Mouse (Mus musculus): ENCODE measurements around the gene Ints3.

The Ints3 gene

GRCm38 (mm10) chr3:90433381-90434020 is at the start of gene Ints3:
Gene Ints3, minus strand, starts transcription at chr3:90433622.
- DNase-seq: peak; percentile 100

- peak; percentile 94 to 97 for DNase-seq
Measured at GRCm38 (mm10) chr3:90475831-90476611, 42.6 kb upstream of the Ints3 start, which contains the start of gene Ilf2. Gene Ilf2, plus strand, starts transcription at chr3:90476126.

GRCm38 (mm10) chr3:90475151-90475830 is 41.9 kb upstream of the Ints3 start:
- peak; percentile 18 to 36 for DNase-seq

DNA sequence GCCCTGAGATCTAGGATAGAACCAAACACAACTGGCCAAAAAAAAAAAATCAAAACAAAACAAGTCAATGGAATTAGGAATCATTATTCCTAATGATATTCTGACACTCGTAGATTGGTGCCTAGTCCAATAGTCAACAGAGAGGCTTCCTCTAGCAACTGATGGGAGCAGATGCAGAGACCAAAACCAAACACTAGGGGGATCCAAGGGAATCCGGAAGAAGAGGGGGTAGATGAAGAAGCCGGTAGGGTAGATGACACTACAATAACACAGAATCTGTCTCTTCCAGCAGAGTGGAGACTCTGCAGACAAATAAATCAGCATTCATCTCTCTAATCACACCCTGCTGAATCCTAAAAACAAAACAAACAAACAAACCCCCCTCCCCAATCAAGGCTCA is 38.8 kb upstream of the Ints3 start:
- no peak for DNase-seq

DNA sequence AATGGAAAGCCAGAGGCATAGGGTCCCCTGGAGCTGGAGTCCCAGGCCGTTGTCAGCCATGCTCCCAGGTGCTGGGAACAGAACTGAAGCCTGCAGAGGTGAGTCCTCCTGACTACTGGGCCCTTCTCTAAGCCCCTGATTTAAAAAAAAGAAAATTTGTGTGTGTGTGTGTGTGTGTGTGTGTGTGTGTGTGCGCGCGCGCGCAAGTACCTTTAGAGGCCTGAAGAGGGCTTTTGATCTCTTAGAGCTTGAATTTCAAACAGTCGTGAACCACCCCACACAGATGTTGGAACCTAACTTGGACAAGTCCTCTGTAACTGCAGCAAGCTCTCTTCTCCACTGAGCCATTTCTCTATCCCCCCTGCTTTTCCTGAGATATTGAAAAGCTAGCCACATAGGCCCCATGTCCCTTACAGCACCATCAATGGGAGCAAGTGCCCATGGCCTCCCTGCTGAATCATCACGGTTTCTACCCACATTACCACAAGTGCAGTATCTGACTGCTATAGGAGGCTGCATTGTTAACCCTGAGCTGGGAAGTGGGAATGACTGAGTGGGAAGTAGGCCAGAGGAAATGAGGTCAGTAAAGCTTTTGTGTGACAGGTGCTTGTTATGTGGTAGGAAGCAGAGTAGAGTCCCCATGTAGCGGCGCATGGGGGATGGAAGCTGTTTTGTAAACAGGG is 34.3 kb upstream of the Ints3 start:
- DNase-seq: no peak

DNA sequence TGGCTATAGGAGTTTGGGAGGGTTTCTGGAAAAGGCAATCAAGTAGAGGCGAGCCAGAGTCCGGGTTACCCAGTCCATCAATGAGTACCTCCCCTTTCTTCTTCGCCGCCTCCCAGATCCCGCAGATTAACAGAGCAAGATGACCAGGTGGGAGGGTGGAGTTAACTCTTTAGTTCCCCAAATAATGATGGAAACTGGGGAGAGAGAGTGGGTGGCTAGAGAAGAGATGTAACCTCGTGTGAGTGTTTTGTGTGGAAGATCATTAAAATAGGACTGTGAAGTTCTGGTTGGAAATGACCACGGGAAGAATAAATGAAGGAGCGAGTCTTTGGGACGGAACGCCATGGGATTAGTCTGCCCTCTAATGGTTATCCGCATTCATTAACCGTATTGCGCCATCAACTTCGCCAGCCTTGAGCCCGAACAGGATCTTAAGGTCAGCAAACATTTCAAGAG is 32.9 kb upstream of the Ints3 start:
- peak; percentile 54 to 69 for DNase-seq

- DNase-seq: peak in 1 of 2 experiments; percentile 19
Measured at GRCm38 (mm10) chr3:90465686-90466310, 32.4 kb upstream of the Ints3 start, which contains the start of gene Npr1. Gene Npr1, minus strand, starts transcription at chr3:90465866.

DNA sequence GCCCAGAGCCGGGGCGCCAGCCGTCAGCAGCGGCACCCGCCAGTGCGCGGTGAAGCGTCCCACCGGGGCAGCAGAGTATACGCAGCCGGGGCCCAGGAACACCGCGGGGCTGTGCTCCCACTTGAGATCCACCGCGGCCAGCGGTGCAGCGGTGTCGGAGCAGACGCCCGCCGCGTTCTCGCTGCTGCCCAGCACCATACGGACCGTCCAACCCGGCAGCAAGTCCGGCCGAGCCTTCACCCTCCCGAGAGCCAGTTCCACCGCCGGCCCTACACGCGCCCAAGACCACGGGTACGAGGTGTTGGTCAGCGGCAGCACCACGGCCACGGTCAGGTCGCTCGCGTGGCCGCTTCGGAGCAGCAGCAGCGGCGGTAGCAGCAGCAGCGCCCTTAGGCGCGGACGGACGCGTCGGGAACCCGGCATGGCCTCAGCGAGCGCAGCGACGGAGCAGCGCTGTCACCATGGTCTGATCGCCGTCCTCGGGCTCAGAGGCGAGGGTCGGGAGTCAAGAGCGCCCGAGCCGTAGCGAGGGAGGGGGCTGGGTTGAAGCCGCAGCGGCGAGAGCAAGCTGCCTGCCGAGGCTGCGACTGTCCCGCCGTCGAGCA is 31.8 kb upstream of the Ints3 start:
- no peak for DNase-seq

GRCm38 (mm10) chr3:90464552-90465080 is 31.2 kb upstream of the Ints3 start:
- DNase-seq: no peak

GRCm38 (mm10) chr3:90462579-90462978 is 29.2 kb upstream of the Ints3 start:
- DNase-seq: no peak

- no peak for DNase-seq
Measured at GRCm38 (mm10) chr3:90461935-90462334, 28.5 kb upstream of the Ints3 start.

DNA sequence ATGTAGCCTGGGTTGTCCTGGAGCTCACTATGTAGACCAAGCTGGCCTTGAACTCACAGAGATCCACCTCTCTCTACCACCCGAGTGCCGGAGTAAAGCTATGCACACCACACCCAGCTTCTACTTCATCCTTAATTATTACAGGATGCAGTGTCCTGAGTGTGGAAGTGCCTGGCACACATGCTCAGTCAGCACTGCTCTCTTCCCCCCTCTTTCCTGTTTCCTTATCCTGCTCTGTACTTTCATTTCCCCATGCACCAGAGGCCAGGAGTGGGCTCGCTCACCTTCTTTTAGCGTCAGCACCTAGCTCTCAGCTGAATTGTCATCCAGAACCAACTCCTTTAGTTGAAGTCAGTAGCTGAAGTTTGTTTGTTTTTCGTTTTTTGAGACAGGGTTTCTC is 26.9 kb upstream of the Ints3 start:
- no peak for DNase-seq

- DNase-seq: no peak
Measured at GRCm38 (mm10) chr3:90459727-90460126, 26.3 kb upstream of the Ints3 start.

- DNase-seq: no peak
Measured at GRCm38 (mm10) chr3:90454931-90455330, 21.5 kb upstream of the Ints3 start.

DNA sequence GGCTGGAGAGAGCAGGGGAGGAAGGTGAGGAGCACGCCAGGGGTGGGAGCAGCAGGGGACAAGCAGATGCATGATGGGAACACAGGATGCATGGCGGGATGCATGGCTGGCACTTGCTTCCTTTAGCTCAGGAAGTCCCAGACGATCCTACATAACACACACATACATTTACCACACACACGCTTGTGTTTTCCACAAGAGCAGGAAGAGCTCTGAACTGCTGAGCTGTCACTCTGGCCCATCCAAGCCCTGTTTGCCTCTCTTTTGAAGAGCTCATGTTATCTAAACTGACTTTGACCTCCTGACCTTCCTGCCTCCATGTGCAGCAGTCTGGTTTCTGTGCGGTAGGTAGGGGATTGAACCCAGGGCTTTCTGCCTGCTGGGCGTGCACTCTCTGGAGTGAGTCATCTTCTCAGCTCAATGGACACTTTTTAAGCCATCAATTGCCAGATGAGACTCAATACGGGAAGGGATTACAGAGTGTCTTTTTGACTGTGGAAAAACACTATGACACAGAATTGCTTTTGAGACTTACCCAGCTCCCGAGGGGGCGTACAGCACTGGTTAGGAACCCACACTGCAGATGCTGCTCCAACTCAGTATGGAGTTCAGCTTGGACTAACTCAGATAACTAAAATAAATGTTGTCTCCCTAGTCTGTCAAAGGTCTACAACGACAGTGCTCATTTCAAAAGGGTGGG is 18.1 kb upstream of the Ints3 start:
- no peak for DNase-seq

DNA sequence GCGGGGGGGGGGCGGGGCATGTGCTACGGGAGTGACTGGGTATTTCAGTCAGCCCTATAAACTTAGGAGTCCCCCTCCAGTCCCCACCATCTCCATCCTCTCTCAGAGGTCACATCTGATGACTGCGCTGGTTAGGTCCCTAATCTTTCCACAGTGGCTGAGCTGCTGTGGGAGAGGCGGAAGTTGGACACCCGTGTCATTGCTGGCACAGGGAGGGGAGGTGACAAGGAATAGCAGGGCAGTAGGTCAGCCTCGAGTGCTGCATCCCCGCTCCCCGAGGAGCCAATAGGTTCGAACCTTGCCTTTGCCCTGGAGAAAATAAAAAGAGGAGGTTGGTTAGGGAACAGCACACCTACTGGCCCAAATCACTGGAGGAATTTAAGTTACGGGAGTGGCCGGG is 17.5 kb upstream of the Ints3 start:
- DNase-seq: no peak

DNA sequence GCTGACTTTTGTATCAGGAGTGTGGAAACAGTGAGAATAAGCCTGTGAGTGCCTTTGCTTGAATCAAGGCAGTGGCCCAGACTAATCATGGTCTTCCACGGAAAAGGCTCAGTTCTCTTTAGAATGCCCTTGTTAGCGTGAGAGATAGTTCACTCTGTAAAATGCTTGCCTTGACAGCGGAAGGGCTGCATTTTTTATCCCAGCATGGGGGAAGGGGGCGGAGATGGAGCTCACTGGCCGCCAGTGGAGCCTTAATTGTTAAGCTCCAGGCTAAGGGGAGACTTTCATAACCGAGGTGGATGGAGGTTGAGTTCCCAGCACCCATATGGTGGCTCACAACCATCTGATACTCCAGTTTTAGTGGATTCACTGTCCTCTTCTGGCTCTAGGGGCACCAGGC is 15.2 kb upstream of the Ints3 start:
- DNase-seq: no peak

DNA sequence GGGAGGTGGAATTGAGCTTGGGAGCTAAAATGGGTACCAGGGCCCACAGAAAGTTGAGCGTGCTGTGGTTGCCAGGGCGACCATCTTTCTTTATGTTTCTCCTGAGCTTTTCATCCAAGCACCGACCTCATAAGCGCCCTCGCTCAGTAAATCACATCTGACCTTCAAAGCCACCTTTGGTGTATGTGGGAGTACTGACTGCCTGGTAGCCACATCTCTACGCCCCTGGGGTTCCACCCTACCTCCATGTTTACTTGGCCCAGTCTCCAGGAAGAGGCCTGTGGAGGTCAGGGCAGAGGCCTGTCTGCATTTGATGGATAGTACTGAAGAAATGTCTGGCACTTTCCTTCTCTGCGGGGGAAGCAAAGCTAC is 13.7 kb upstream of the Ints3 start:
- DNase-seq: no peak

DNA sequence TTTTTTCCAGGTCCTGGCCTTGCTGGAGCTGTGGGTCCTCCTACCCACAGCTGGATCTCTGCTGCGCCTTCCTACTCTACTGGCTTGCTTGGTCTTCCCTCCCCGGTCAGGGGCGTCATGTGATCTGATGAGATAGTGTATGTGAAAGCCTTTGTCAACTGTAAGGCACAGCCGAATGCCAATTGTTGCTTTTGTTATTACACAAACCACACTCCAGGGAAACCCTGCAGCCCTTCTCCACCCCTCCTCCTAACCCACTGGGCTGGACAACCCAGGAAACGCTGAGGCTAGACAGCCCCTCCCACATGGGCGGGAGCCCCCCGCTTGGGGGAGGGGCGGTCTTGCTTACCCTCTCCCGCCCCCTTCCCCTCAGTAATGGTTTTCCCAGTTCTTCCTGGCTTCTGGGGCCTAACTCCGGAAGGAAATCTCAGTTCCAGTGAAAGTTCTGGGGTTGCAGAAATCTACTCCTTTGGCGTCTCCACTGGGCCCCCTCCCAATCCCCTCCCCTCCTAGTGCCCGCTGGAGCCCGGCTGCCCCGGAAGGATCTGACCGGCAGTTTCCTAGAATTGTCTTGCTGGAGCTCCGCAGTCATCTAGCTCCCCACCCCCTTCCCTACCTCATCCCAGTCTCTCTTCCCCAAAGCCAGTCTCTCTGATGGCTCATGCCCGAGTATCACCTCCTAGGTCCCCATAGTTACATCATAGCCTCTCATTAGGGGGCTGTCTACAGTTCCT is 13.1 kb upstream of the Ints3 start:
- DNase-seq: peak; percentile 21 to 23

DNA sequence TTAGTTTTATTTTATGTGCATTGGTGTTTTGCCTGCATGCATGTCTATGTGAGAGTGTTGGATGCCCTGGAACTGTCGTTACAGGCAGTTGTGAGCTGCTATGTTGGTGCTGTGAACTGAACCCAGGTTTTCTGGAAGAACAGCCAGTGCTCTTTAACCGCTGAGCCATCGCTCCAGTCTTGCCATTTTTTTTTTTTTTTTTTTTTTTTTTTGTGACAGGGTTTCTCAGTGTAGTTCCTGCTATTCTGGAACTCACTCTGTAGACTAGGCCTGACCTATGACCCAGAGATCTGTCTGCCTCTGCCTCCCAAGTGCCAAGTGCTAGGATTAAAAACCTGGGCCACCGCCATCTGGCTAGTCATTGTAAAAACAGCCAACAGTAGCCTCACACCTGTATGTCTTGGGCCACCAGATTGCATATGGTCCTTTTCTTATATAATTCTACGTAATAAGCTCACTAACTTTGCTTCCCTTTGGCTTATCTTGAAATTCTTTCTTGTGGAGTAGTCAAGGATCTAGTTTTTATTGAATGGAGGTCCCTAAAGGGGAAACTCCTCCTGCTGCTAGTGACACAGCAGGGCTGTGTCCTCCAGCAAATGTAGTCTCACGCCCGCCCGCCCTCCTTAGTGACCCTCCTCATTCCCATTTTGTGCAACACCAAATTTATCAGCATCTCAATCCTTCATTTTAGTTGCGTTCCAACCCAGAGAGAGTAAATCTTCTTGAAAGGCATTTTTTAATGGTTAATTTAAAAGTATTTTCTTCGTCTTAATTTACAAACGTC is 12.2 kb upstream of the Ints3 start:
- DNase-seq: no peak
